Comparison of ENCODE assay signal across 20 mouse cellular contexts in genomic region chr8:118517071-118517470, GRCm38 (mm10).
DNase-seq lines count a peak whose midpoint lies in the region; ATAC-seq and TF ChIP-seq lines count a peak whose summit lies in the region.
"Had no signal": no experiment of that assay in that cellular context is flagged by ENCODE, and none has a peak within 500 bp of the region (broad histone marks: within the 10 kb centered on the region; RNA-seq: fewer than 3 reads in every experiment).

No protein-coding gene starts in this region.

- H3K4me3 ChIP-seq in embryonic facial prominence, embryonic 14.5 days (ENCODE audit: low read depth, low read length), result no peak overlapping the region
- H3K4me3 ChIP-seq in embryonic facial prominence, embryonic 10.5 days, result no peak overlapping the region
- no peak overlapping the region for H3K4me3 ChIP-seq in forebrain, postnatal 0 days (ENCODE audit: low read depth, low read length)
- H3K4me3 ChIP-seq in neural tube, embryonic 15.5 days (replicated peaks), result no peak overlapping the region
- H3K4me3 ChIP-seq: hindbrain, embryonic 12.5 days; neural tube, embryonic 12.5 days had no signal

- WGBS in embryonic facial prominence, embryonic 14.5 days, result 54% methylated on average over 4 of the region's 4 CpGs
- 62% methylated on average over 4 of the region's 4 CpGs for WGBS in embryonic facial prominence, embryonic 10.5 days
- 20% methylated on average over 4 of the region's 4 CpGs for WGBS in forebrain, postnatal 0 days
- whole genome bisulfite sequencing in neural tube, embryonic 15.5 days, result 22% methylated on average over 4 of the region's 4 CpGs

- H3K27ac ChIP-seq in embryonic facial prominence, embryonic 14.5 days (replicated peaks; ENCODE audit: low read depth, low read length), result no peak overlapping the region
- no peak overlapping the region for H3K27ac ChIP-seq in embryonic facial prominence, embryonic 10.5 days (replicated peaks)
- no peak overlapping the region for H3K27ac ChIP-seq in forebrain, postnatal 0 days (ENCODE audit: low read depth, low read length)
- H3K27ac ChIP-seq in neural tube, embryonic 15.5 days (replicated peaks), result no peak overlapping the region
- H3K27ac ChIP-seq: hindbrain, embryonic 12.5 days; kidney, postnatal 0 days; neural tube, embryonic 12.5 days had no signal

- no peak for TF ChIP-seq CTCF in forebrain, postnatal 0 days (IDR thresholded peaks at IDR 0.05; ENCODE audit: low read depth)

- no peaks in the 10 kb centered on the region for H3K27me3 ChIP-seq in embryonic facial prominence, embryonic 14.5 days (replicated peaks; ENCODE audit: control insufficient read depth, insufficient read depth, low read length)
- no peaks in the 10 kb centered on the region for H3K27me3 ChIP-seq in embryonic facial prominence, embryonic 10.5 days (replicated peaks; ENCODE audit: low read depth, poor library complexity, severe bottlenecking)
- H3K27me3 ChIP-seq in forebrain, postnatal 0 days (ENCODE audit: insufficient read depth, low read length), result no peaks in the 10 kb centered on the region
- H3K27me3 ChIP-seq in neural tube, embryonic 15.5 days (replicated peaks), result no peaks in the 10 kb centered on the region
- H3K27me3 ChIP-seq: CH12.LX; hindbrain, embryonic 12.5 days; neural tube, embryonic 12.5 days had no signal

- H3K9ac ChIP-seq in embryonic facial prominence, embryonic 14.5 days (ENCODE audit: low read depth, low read length), result no peak overlapping the region
- H3K9ac ChIP-seq in forebrain, postnatal 0 days, result no peak overlapping the region
- H3K9ac ChIP-seq in neural tube, embryonic 15.5 days (replicated peaks), result no peak overlapping the region
- H3K9ac ChIP-seq: hindbrain, embryonic 12.5 days; liver, postnatal 0 days; neural tube, embryonic 12.5 days had no signal

- H3K4me2 ChIP-seq in embryonic facial prominence, embryonic 14.5 days (ENCODE audit: low read depth, low read length), result no peak overlapping the region
- no peak overlapping the region for H3K4me2 ChIP-seq in forebrain, postnatal 0 days (ENCODE audit: low read depth)
- H3K4me2 ChIP-seq in neural tube, embryonic 15.5 days, result no peak overlapping the region
- H3K4me2 ChIP-seq: hindbrain, embryonic 12.5 days; neural tube, embryonic 12.5 days had no signal

- peak; percentile 2 for DNase-seq in embryonic facial prominence, embryonic 14.5 days (ENCODE audit: low spot score)
- no peak for DNase-seq in embryonic facial prominence, embryonic 10.5 days (ENCODE audit: low spot score)
- peak; percentile 56 for DNase-seq in left cerebral cortex, postnatal 4 days
- DNase-seq in left cerebral cortex, postnatal 25 days (ENCODE audit: low spot score in 2 of 2), result no peak
- DNase-seq in cerebellum, adult 9-11 months, result peak; percentile 18
- DNase-seq in forebrain, postnatal 0 days, result peak; percentile 44
- no peak for DNase-seq in gastrocnemius, postnatal 36 days
- DNase-seq: adrenal gland, adult 8-10 months; gastrocnemius, postnatal 14 days; heart, postnatal 10 days; kidney, adult 11 months; liver; liver, postnatal 0 days; lung, postnatal 14 days; thymus, adult 18-20 months had no signal

- ATAC-seq in embryonic facial prominence, embryonic 14.5 days (ENCODE audit: low read depth), result no peak
- ATAC-seq in forebrain, postnatal 0 days, result no peak
- no peak for ATAC-seq in neural tube, embryonic 15.5 days (ENCODE audit: low FRiP score)
- ATAC-seq: liver, postnatal 0 days had no signal

- H3K4me1 ChIP-seq in embryonic facial prominence, embryonic 14.5 days (ENCODE audit: control insufficient read depth, insufficient read depth, low read length), result peaks cover 15% of the 10 kb centered on the region
- no peaks in the 10 kb centered on the region for H3K4me1 ChIP-seq in embryonic facial prominence, embryonic 10.5 days
- H3K4me1 ChIP-seq in forebrain, postnatal 0 days (ENCODE audit: insufficient read depth), result peaks cover 13% of the 10 kb centered on the region; the same call in 1 of the 2 replicates
- H3K4me1 ChIP-seq in neural tube, embryonic 15.5 days, result peaks cover 33% of the 10 kb centered on the region

- no peaks in the 10 kb centered on the region for H3K36me3 ChIP-seq in embryonic facial prominence, embryonic 14.5 days (ENCODE audit: control insufficient read depth, insufficient read depth, low read length)
- H3K36me3 ChIP-seq in embryonic facial prominence, embryonic 10.5 days (replicated peaks), result no peaks in the 10 kb centered on the region
- H3K36me3 ChIP-seq in forebrain, postnatal 0 days (ENCODE audit: insufficient read depth), result no peaks in the 10 kb centered on the region
- no peaks in the 10 kb centered on the region for H3K36me3 ChIP-seq in neural tube, embryonic 15.5 days
- H3K36me3 ChIP-seq: hindbrain, embryonic 12.5 days; neural tube, embryonic 12.5 days had no signal

- no peaks in the 10 kb centered on the region for H3K9me3 ChIP-seq in embryonic facial prominence, embryonic 14.5 days (ENCODE audit: control insufficient read depth, low read length)
- H3K9me3 ChIP-seq in embryonic facial prominence, embryonic 10.5 days, result no peaks in the 10 kb centered on the region
- no peaks in the 10 kb centered on the region for H3K9me3 ChIP-seq in forebrain, postnatal 0 days (ENCODE audit: low read length)
- no peaks in the 10 kb centered on the region for H3K9me3 ChIP-seq in neural tube, embryonic 15.5 days (replicated peaks)
- H3K9me3 ChIP-seq: hindbrain, embryonic 12.5 days; neural tube, embryonic 12.5 days had no signal

- intact Hi-C loops in left cerebral cortex, postnatal 4 days (cut with DNase I), result no loop called here
- intact Hi-C loops in left cerebral cortex, postnatal 25 days (cut with DNase I), result no loop called here
- intact Hi-C loops in gastrocnemius, postnatal 36 days (cut with DNase I), result loop anchor here (5.0 kb wide), 1 partner anchor 235 kb away; the partner anchor contains the start of gene Cdh13

Comparison
In these comparisons a context has a peak if more than half of its experiments do, and no peak if none do; other contexts are left out.
1. DNase-seq: peak in embryonic facial prominence, embryonic 14.5 days (single experiment), left cerebral cortex, postnatal 4 days (single experiment), cerebellum, adult 9-11 months (single experiment) and forebrain, postnatal 0 days (single experiment); none in embryonic facial prominence, embryonic 10.5 days (single experiment), left cerebral cortex, postnatal 25 days (0 of 2) and gastrocnemius, postnatal 36 days (0 of 2).